Mouse (Mus musculus) hindbrain, embryonic 14.5 days (tissue): ENCODE data around the gene Mdk. TPM values are rescaled to one million over a fixed set of nuclear protein-coding genes. Genes with fewer than 3 reads are reported as not detected.
A peak's percentile ranks its signal among the peaks of the same experiment; 100 is the strongest.

Source experiments
- ATAC-seq: fragments of 200-750 bp; cut with Nextera tagmentation; 2 replicates; pipeline ENCODE4 v1.8.0; 2017; ENCODE audit warnings: moderate number of reproducible peaks, mild to moderate bottlenecking, moderate TSS enrichment, moderate library complexity; ENCODE audit not compliant: low FRiP score
- DNase-seq: peaks from one replicate; pipeline ENCODE4 v3.0.0-alpha.2; 2015; ENCODE audit warnings: low spot score
- H3K27ac ChIP-seq: fragments of 300-500 bp; sonication (generic); 2 replicates; pipeline ENCODE4 v1.5.1; 2014; ENCODE audit warnings: mild to moderate bottlenecking, moderate library complexity
- H3K27me3 ChIP-seq: fragments of 300-500 bp; sonication (generic); 2 replicates; pipeline ENCODE4 v1.6.1; 2014; ENCODE audit warnings: mild to moderate bottlenecking, low read length, mixed read lengths; ENCODE audit not compliant: control insufficient read depth, insufficient read depth
- H3K36me3 ChIP-seq: fragments of 300-500 bp; sonication (generic); replicated peaks from 2 replicates; pipeline ENCODE4 v1.6.1; 2014; ENCODE audit not compliant: control insufficient read depth, insufficient read depth
- H3K4me1 ChIP-seq: fragments of 300-500 bp; sonication (generic); replicated peaks from 2 replicates; pipeline ENCODE4 v1.6.1; 2014; ENCODE audit warnings: antibody characterized with exemption, low read length, mixed read lengths; ENCODE audit not compliant: control insufficient read depth, insufficient read depth
- H3K4me2 ChIP-seq: fragments of 300-500 bp; sonication (generic); replicated peaks from 2 replicates; pipeline ENCODE4 v1.6.1; 2014; ENCODE audit warnings: mild to moderate bottlenecking, moderate library complexity
- H3K4me3 ChIP-seq: fragments of 300-500 bp; sonication (generic); replicated peaks from 2 replicates; pipeline ENCODE4 v1.5.1; 2014; ENCODE audit warnings: mild to moderate bottlenecking, low read length
- H3K9ac ChIP-seq: fragments of 300-500 bp; sonication (generic); 2 replicates; pipeline ENCODE4 v1.6.1; 2014
- H3K9me3 ChIP-seq: fragments of 300-500 bp; sonication (generic); 2 replicates; pipeline ENCODE4 v1.6.1; 2016; ENCODE audit warnings: low read length; ENCODE audit not compliant: control insufficient read depth
- WGBS: fragments of 180-500 bp; shearing (Covaris S2); extraction: QIAGEN DNeasy Blood & Tissue Kit; methylation state at CpG from one replicate; pipeline ENCODE4 v1.1.7; 2014; 5-methylcytosine and 5-hydroxymethylcytosine counted together
- polyA plus RNA-seq: library from polyadenylated mRNA; unstranded; fragments of >200 nt; fragmentation: Nextera tagmentation; extraction: Ambion mirVana; gene quantifications from 2 replicates; pipeline ENCODE4 v1.2.1, GENCODE M21; 2014

Mdk gene
- 154 and 171 TPM in 2 replicates for polyA plus RNA-seq

GRCm38 (mm10) chr2:91932160-91932711 is at the start of gene Mdk:
Gene Mdk (minus strand): TSS chr2:91932297.
- Histone ChIP-seq H3K9me3 (no peaks in the 10 kb centered on the region), H3K36me3 (peaks cover 30% of the 10 kb centered on the region), H3K4me3 (peak within 1 kb of the TSS; percentile 47), H3K27ac (peak within 1 kb of the TSS; percentile 72), H3K4me2 (peak within 1 kb of the TSS; percentile 58), H3K27me3 (no peaks in the 10 kb centered on the region), H3K9ac (peak within 1 kb of the TSS; percentile 84), H3K4me1 (peaks cover 15% of the 10 kb centered on the region)
- ATAC-seq (no peak), DNase-seq (no peak)
- WGBS: 6% methylated on average over 15 of the region's 16 CpGs

- WGBS: 26% methylated on average over 5 of the region's 5 CpGs
- Histone ChIP-seq H3K9me3 (no peaks in the 10 kb centered on the region), H3K4me1 (peaks cover 15% of the 10 kb centered on the region), H3K4me3 (no peak overlapping the region), H3K27ac (no peak overlapping the region), H3K36me3 (no peaks in the 10 kb centered on the region), H3K9ac (no peak overlapping the region), H3K4me2 (no peak overlapping the region), H3K27me3 (peaks cover 16% of the 10 kb centered on the region)
- ATAC-seq: no peak
- no peak for DNase-seq
Observed at GRCm38 (mm10) chr2:91980830-91981229, 48.7 kb upstream of the Mdk start.

- ATAC-seq: no peak
- 11% methylated on average over 4 of the region's 4 CpGs for WGBS
Observed at GRCm38 (mm10) chr2:91980245-91980644, 48.1 kb upstream of the Mdk start.

GRCm38 (mm10) chr2:91978547-91978946 is 46.5 kb upstream of the Mdk start:
- H3K27ac ChIP-seq: no peak overlapping the region
- H3K27me3 ChIP-seq: peaks cover 31% of the 10 kb centered on the region
- H3K36me3 ChIP-seq: no peaks in the 10 kb centered on the region
- H3K9ac ChIP-seq: no peak overlapping the region
- no peak overlapping the region for H3K4me2 ChIP-seq
- no peak for ATAC-seq
- H3K4me3 ChIP-seq: no peak overlapping the region
- H3K4me1 ChIP-seq: peaks cover 10% of the 10 kb centered on the region
- 15% methylated on average over 2 of the region's 2 CpGs for WGBS
- DNase-seq: no peak
- H3K9me3 ChIP-seq: no peaks in the 10 kb centered on the region

More at GRCm38 (mm10) chr2:91980245-91980644, 48.1 kb upstream of the Mdk start:
- Histone ChIP-seq H3K27ac (no peak overlapping the region), H3K4me2 (no peak overlapping the region), H3K9ac (no peak overlapping the region), H3K9me3 (no peaks in the 10 kb centered on the region), H3K4me3 (no peak overlapping the region), H3K4me1 (peaks cover 20% of the 10 kb centered on the region), H3K36me3 (no peaks in the 10 kb centered on the region), H3K27me3 (peaks cover 21% of the 10 kb centered on the region)
- no peak for DNase-seq

GRCm38 (mm10) chr2:91977960-91978359 is 45.9 kb upstream of the Mdk start:
- Histone ChIP-seq H3K4me3 (no peak overlapping the region), H3K9ac (no peak overlapping the region), H3K27me3 (peaks cover 31% of the 10 kb centered on the region), H3K9me3 (no peaks in the 10 kb centered on the region), H3K4me2 (no peak overlapping the region), H3K4me1 (peaks cover 10% of the 10 kb centered on the region), H3K27ac (no peak overlapping the region), H3K36me3 (no peaks in the 10 kb centered on the region)
- ATAC-seq (no peak), DNase-seq (no peak)
- 81% methylated on average over 4 of the region's 4 CpGs for WGBS

GRCm38 (mm10) chr2:91975581-91976541 is 43.8 kb upstream of the Mdk start, which contains the start of gene Dgkz:
Gene Dgkz (minus strand): TSS chr2:91975864.
- no peak within 1 kb of the TSS for H3K27ac ChIP-seq
- ATAC-seq (peak; percentile 28; the same call in 1 of the 2 replicates), DNase-seq (no peak)
- peak within 1 kb of the TSS; percentile 60 for H3K4me2 ChIP-seq
- peak within 1 kb of the TSS; percentile 37 for H3K4me3 ChIP-seq
- H3K27me3 ChIP-seq: peaks cover 31% of the 10 kb centered on the region
- H3K4me1 ChIP-seq: peaks cover 22% of the 10 kb centered on the region
- no peaks in the 10 kb centered on the region for H3K9me3 ChIP-seq
- 1% methylated on average over 77 of the region's 79 CpGs for WGBS
- peak within 1 kb of the TSS; percentile 53 for H3K9ac ChIP-seq
- H3K36me3 ChIP-seq: no peaks in the 10 kb centered on the region

GRCm38 (mm10) chr2:91973416-91974135 is 41.5 kb upstream of the Mdk start:
- Histone ChIP-seq H3K27ac (no peak overlapping the region), H3K4me3 (no peak overlapping the region), H3K36me3 (no peaks in the 10 kb centered on the region), H3K27me3 (peaks cover 31% of the 10 kb centered on the region), H3K4me1 (peaks cover 23% of the 10 kb centered on the region), H3K9ac (no peak overlapping the region), H3K4me2 (no peak overlapping the region), H3K9me3 (no peaks in the 10 kb centered on the region)
- ATAC-seq (no peak), DNase-seq (no peak)
- 34% methylated on average over 7 of the region's 7 CpGs for WGBS

- Histone ChIP-seq H3K27ac (peak overlapping the region; percentile 67; the same call in 1 of the 2 replicates), H3K9me3 (no peaks in the 10 kb centered on the region), H3K9ac (no peak overlapping the region), H3K4me2 (no peak overlapping the region), H3K4me1 (peaks cover 23% of the 10 kb centered on the region), H3K27me3 (peaks cover 29% of the 10 kb centered on the region), H3K4me3 (no peak overlapping the region), H3K36me3 (no peaks in the 10 kb centered on the region)
- DNase-seq: no peak
- ATAC-seq: no peak
- 28% methylated on average over 13 of the region's 13 CpGs for WGBS
Observed at GRCm38 (mm10) chr2:91972121-91972566, 40.0 kb upstream of the Mdk start.
